In genomic region chr17:56200586-56200985, GRCm38 (mm10) we compare ENCODE assay signal across 14 mouse cellular contexts. TPM values are rescaled to one million over a fixed set of nuclear protein-coding genes. Genes with fewer than 3 reads are reported as not detected.
DNase-seq lines count a peak whose midpoint lies in the region; ATAC-seq and TF ChIP-seq lines count a peak whose summit lies in the region.
"Had no signal": no experiment of that assay in that cellular context is flagged by ENCODE, and none has a peak within 500 bp of the region (broad histone marks: within the 10 kb centered on the region; RNA-seq: fewer than 3 reads in every experiment).

No protein-coding gene starts in this region.

- WGBS in kidney, adult 2 months: 88% methylated on average over 9 of the region's 9 CpGs
- 92% methylated on average over 9 of the region's 9 CpGs for WGBS in spleen, adult 2 months
- 80% methylated on average over 9 of the region's 9 CpGs for WGBS in bone marrow, adult 2 months
- 88% methylated on average over 9 of the region's 9 CpGs for WGBS in stomach, postnatal 0 days

- no peaks in the 10 kb centered on the region for H3K36me3 ChIP-seq in kidney, adult 2 months (ENCODE audit: control insufficient read depth, insufficient read depth, low read length)
- peaks cover 48% of the 10 kb centered on the region for H3K36me3 ChIP-seq in spleen, adult 2 months (ENCODE audit: control insufficient read depth, insufficient read depth, low read length)
- H3K36me3 ChIP-seq in stomach, postnatal 0 days (ENCODE audit: control insufficient read depth, insufficient read depth, low read length): peaks cover 43% of the 10 kb centered on the region

- TF ChIP-seq POLR2A in kidney, adult 2 months (IDR thresholded peaks at IDR 0.05; ENCODE audit: low read depth, low read length): no peak
- no peak for TF ChIP-seq POLR2A in spleen, adult 2 months (IDR thresholded peaks at IDR 0.05; ENCODE audit: low read depth, low read length)
- TF ChIP-seq POLR2A in bone marrow, adult 2 months (IDR thresholded peaks at IDR 0.05; ENCODE audit: borderline replicate concordance, control insufficient read depth, low read depth, low read length): no peak

- H3K4me2 ChIP-seq in stomach, postnatal 0 days (replicated peaks; ENCODE audit: low read depth): no peak overlapping the region
- H3K4me2 ChIP-seq: embryonic facial prominence, embryonic 13.5 days; forebrain, embryonic 15.5 days; kidney, embryonic 15.5 days; liver, embryonic 15.5 days had no signal

- TF ChIP-seq EP300 in stomach, postnatal 0 days (optimal IDR thresholded peaks at IDR 0.05): no peak

- peak; percentile 56 for TF ChIP-seq CTCF in kidney, adult 2 months (conservative IDR thresholded peaks at IDR 0.05; ENCODE audit: insufficient read depth, insufficient read length, low read depth, low read length)
- TF ChIP-seq CTCF in spleen, adult 2 months (IDR thresholded peaks at IDR 0.05; ENCODE audit: extremely low read depth, insufficient read depth, insufficient read length, insufficient replicate concordance): peak; percentile 15; the same call in 1 of the 2 replicates
- peak; percentile 47; the same call in 1 of the 2 replicates for TF ChIP-seq CTCF in bone marrow, adult 2 months (IDR thresholded peaks at IDR 0.05; ENCODE audit: control insufficient read depth, insufficient read depth, low read length)
- TF ChIP-seq CTCF in stomach, postnatal 0 days (IDR thresholded peaks at IDR 0.05; ENCODE audit: low read depth): peak; percentile 61

- no peaks in the 10 kb centered on the region for H3K4me1 ChIP-seq in kidney, adult 2 months (ENCODE audit: control insufficient read depth, insufficient read depth, low read length)
- no peaks in the 10 kb centered on the region for H3K4me1 ChIP-seq in spleen, adult 2 months (ENCODE audit: control insufficient read depth, insufficient read depth, insufficient read length)
- no peaks in the 10 kb centered on the region for H3K4me1 ChIP-seq in bone marrow, adult 2 months (ENCODE audit: control insufficient read depth, insufficient read depth, low read length)
- H3K4me1 ChIP-seq in stomach, postnatal 0 days (replicated peaks; ENCODE audit: control insufficient read depth, insufficient read depth): no peaks in the 10 kb centered on the region
- H3K4me1 ChIP-seq: embryonic facial prominence, embryonic 13.5 days; forebrain, embryonic 15.5 days; kidney, embryonic 15.5 days; liver, embryonic 15.5 days had no signal

- no peak for ATAC-seq in stomach, postnatal 0 days (ENCODE audit: low FRiP score, low TSS enrichment)
- ATAC-seq: forebrain, embryonic 15.5 days; Patski had no signal

- no peaks in the 10 kb centered on the region for H3K27me3 ChIP-seq in kidney, adult 2 months (replicated peaks; ENCODE audit: control insufficient read depth, insufficient read depth, low read length)
- H3K27me3 ChIP-seq in spleen, adult 2 months (ENCODE audit: control insufficient read depth, insufficient read depth, low read length): no peaks in the 10 kb centered on the region
- H3K27me3 ChIP-seq in stomach, postnatal 0 days (ENCODE audit: control insufficient read depth, insufficient read depth, low read length): no peaks in the 10 kb centered on the region
- H3K27me3 ChIP-seq: embryonic facial prominence, embryonic 13.5 days; forebrain, embryonic 15.5 days; kidney, embryonic 15.5 days; liver, embryonic 15.5 days; Patski had no signal

- no peak for DNase-seq in kidney, adult 2 months
- no peak for DNase-seq in kidney, postnatal 14 days
- no peak for DNase-seq in spleen, adult 2 months (ENCODE audit: low read depth in 1 of 2, low spot score in 2 of 2)
- DNase-seq in spleen, postnatal 10 days (ENCODE audit: low spot score in 2 of 2): no peak
- peak; percentile 13 for DNase-seq in stomach, postnatal 0 days (ENCODE audit: low spot score)
- no peak for DNase-seq in ovary, postnatal 10 days (ENCODE audit: low spot score)
- no peak for DNase-seq in right cerebral cortex, postnatal 14 days
- DNase-seq: thymus, postnatal 36 days had no signal

- H3K4me3 ChIP-seq in kidney, adult 2 months (ENCODE audit: insufficient read depth, low read depth, low read length): no peak overlapping the region
- H3K4me3 ChIP-seq in spleen, adult 2 months (ENCODE audit: extremely low read depth, insufficient read depth, insufficient read length): no peak overlapping the region
- H3K4me3 ChIP-seq in bone marrow, adult 2 months (replicated peaks; ENCODE audit: control insufficient read depth, low read depth, low read length): no peak overlapping the region
- H3K4me3 ChIP-seq in stomach, postnatal 0 days (ENCODE audit: low read depth, low read length): no peak overlapping the region
- H3K4me3 ChIP-seq: embryonic facial prominence, embryonic 13.5 days; forebrain, embryonic 15.5 days; kidney, embryonic 15.5 days; liver, embryonic 15.5 days had no signal

- no peak overlapping the region for H3K9ac ChIP-seq in stomach, postnatal 0 days (ENCODE audit: low read length)
- H3K9ac ChIP-seq: embryonic facial prominence, embryonic 13.5 days; forebrain, embryonic 15.5 days; kidney, embryonic 15.5 days; liver, embryonic 15.5 days had no signal

- H3K9me3 ChIP-seq in stomach, postnatal 0 days (ENCODE audit: control insufficient read depth, low read length): no peaks in the 10 kb centered on the region
- H3K9me3 ChIP-seq: embryonic facial prominence, embryonic 13.5 days; forebrain, embryonic 15.5 days; kidney, embryonic 15.5 days; liver, embryonic 15.5 days had no signal

- H3K27ac ChIP-seq in kidney, adult 2 months (ENCODE audit: insufficient read depth, low read depth, low read length): no peak overlapping the region
- H3K27ac ChIP-seq in spleen, adult 2 months (ENCODE audit: insufficient read depth, low read length): no peak overlapping the region
- H3K27ac ChIP-seq in bone marrow, adult 2 months (ENCODE audit: control insufficient read depth, insufficient read depth, low read depth, low read length, poor library complexity): no peak overlapping the region
- H3K27ac ChIP-seq in stomach, postnatal 0 days (replicated peaks): no peak overlapping the region
- H3K27ac ChIP-seq: embryonic facial prominence, embryonic 13.5 days; forebrain, embryonic 15.5 days; kidney, embryonic 15.5 days; liver, embryonic 15.5 days had no signal

RNA-seq across cellular contexts. Expression of gene Mydgf, which starts 16.9 kb away (rescaled TPM):
- 60.6 and 71.7 TPM in 2 replicates for polyA plus RNA-seq in kidney, adult 2 months (2012; rRNA removed)
- polyA plus RNA-seq in spleen, adult 2 months (2012; rRNA removed): 27.5 and 36.4 TPM in 2 replicates
- 12.5 and 25.9 TPM in 2 replicates for polyA plus RNA-seq in bone marrow, adult 2 months (2011; ENCODE audit: insufficient read depth, insufficient read length, low replicate concordance, missing spikeins)
- polyA plus RNA-seq in stomach, postnatal 0 days (2015; fragmentation: Nextera tagmentation; extraction: Ambion mirVana): 77.0 and 83.0 TPM in 2 replicates

RNA-seq across cellular contexts. Expression of gene Dpp9, which starts 18.1 kb away (rescaled TPM):
- polyA plus RNA-seq in kidney, adult 2 months (2012; rRNA removed): 35.6 and 40.9 TPM in 2 replicates
- 34.4 and 46.4 TPM in 2 replicates for polyA plus RNA-seq in spleen, adult 2 months (2012; rRNA removed)
- 8.4 and 8.9 TPM in 2 replicates for polyA plus RNA-seq in bone marrow, adult 2 months (2011; ENCODE audit: insufficient read depth, insufficient read length, low replicate concordance, missing spikeins)
- 13.8 and 14.0 TPM in 2 replicates for polyA plus RNA-seq in stomach, postnatal 0 days (2015; fragmentation: Nextera tagmentation; extraction: Ambion mirVana)

RNA-seq across cellular contexts. Expression of gene Tnfaip8l1, which starts 38.3 kb away (rescaled TPM):
- polyA plus RNA-seq in kidney, adult 2 months (2012; rRNA removed): 1.7 and 2.7 TPM in 2 replicates
- polyA plus RNA-seq in spleen, adult 2 months (2012; rRNA removed): 6.6 and 7.3 TPM in 2 replicates
- 0.63 and 1.7 TPM in 2 replicates for polyA plus RNA-seq in bone marrow, adult 2 months (2011; ENCODE audit: insufficient read depth, insufficient read length, low replicate concordance, missing spikeins)
- 4.4 and 5.2 TPM in 2 replicates for polyA plus RNA-seq in stomach, postnatal 0 days (2015; fragmentation: Nextera tagmentation; extraction: Ambion mirVana)

RNA-seq across cellular contexts. Expression of gene Fem1a, which starts 56.0 kb away (rescaled TPM):
- polyA plus RNA-seq in kidney, adult 2 months (2012; rRNA removed): 23.7 and 28.2 TPM in 2 replicates
- polyA plus RNA-seq in spleen, adult 2 months (2012; rRNA removed): 21.1 and 29.0 TPM in 2 replicates
- 6.9 and 10.8 TPM in 2 replicates for polyA plus RNA-seq in bone marrow, adult 2 months (2011; ENCODE audit: insufficient read depth, insufficient read length, low replicate concordance, missing spikeins)
- polyA plus RNA-seq in stomach, postnatal 0 days (2015; fragmentation: Nextera tagmentation; extraction: Ambion mirVana): 9.6 and 10.0 TPM in 2 replicates
